20 mouse cellular contexts compared by ENCODE assay signal in genomic region chrX:104291721-104292120, GRCm38 (mm10).
DNase-seq lines count a peak whose midpoint lies in the region; ATAC-seq and TF ChIP-seq lines count a peak whose summit lies in the region.
"Had no signal": no experiment of that assay in that cellular context is flagged by ENCODE, and none has a peak within 500 bp of the region (broad histone marks: within the 10 kb centered on the region; RNA-seq: fewer than 3 reads in every experiment).

No protein-coding gene starts in this region.

- peaks cover 0 to 5% of the 10 kb centered on the region in 2 experiments; a peak in 3 of 4 replicates for H3K36me3 ChIP-seq in MEL (ENCODE audit: control insufficient read depth in 1 of 2, insufficient read depth in 2 of 2, low read length in 2 of 2)

- peaks cover 0 to 5% of the 10 kb centered on the region in 2 experiments; a peak in 2 of 4 replicates for H3K4me1 ChIP-seq in MEL (ENCODE audit: control insufficient read depth in 1 of 2, insufficient read depth in 2 of 2, low read length in 2 of 2)

- no peak overlapping the region; the same call in 1 of the 2 replicates for H3K27ac ChIP-seq in MEL (ENCODE audit: control insufficient read depth, low read depth, low read length)

- TF ChIP-seq POLR2A in MEL (IDR thresholded peaks at IDR 0.05; ENCODE audit: control insufficient read depth in 1 of 2, insufficient read depth in 1 of 2, low read depth in 1 of 2, low read length in 2 of 2, poor library complexity in 1 of 2): no peak

- H3K4me3 ChIP-seq in MEL (ENCODE audit: control insufficient read depth in 1 of 2, insufficient read depth in 1 of 2, low read depth in 2 of 2, low read length in 2 of 2): no peak overlapping the region

- DNase-seq in MEL (ENCODE audit: low read depth, low spot score): peak; percentile 12
- DNase-seq in adrenal gland, adult 8-10 months: no peak
- DNase-seq in left cerebral cortex, adult 11 months (ENCODE audit: low spot score): no peak
- DNase-seq: adrenal gland, adult 2 months; adrenal gland, postnatal 10 days; adrenal gland, postnatal 14 days; adrenal gland, postnatal 25 days; adrenal gland, postnatal 36 days; B cell, adult 2 months; cerebellum, adult 11 months; cerebellum, adult 11-12 months; cerebellum, adult 18-20 months; cerebellum, adult 2 months; cerebellum, adult 8-10 months had no signal

- H3K9ac ChIP-seq in MEL (ENCODE audit: control insufficient read depth, low read depth, low read length, poor library complexity, severe bottlenecking): no peak overlapping the region

- no peak for TF ChIP-seq RAD21 in MEL (IDR thresholded peaks at IDR 0.05; ENCODE audit: low read depth, low read length)

- ATAC-seq in megakaryocyte-erythroid progenitor cell, adult 5-6 weeks (replicated peaks; ENCODE audit: low FRiP score, low TSS enrichment, poor library complexity, severe bottlenecking): peak; percentile 61; the same call in 1 of the 2 replicates
- ATAC-seq: activated CD4-positive, CD25-positive, alpha-beta regulatory T cell, adult 4 months; CD4-positive, CD25-positive, alpha-beta regulatory T cell, adult 4 months; Patski had no signal

- no peak for TF ChIP-seq CTCF in MEL (IDR thresholded peaks at IDR 0.05 in 2 of 3, conservative IDR thresholded peaks at IDR 0.05 in 1 of 3; ENCODE audit: control insufficient read depth in 1 of 3, insufficient read depth in 1 of 3, low read depth in 2 of 3, low read length in 3 of 3, poor library complexity in 1 of 3, severe bottlenecking in 1 of 3)

- TF ChIP-seq EP300 in MEL (IDR thresholded peaks at IDR 0.05; ENCODE audit: low read depth in 1 of 2, low read length in 2 of 2): no peak; a peak in 1 of 4 replicates

- H3K27me3 ChIP-seq in MEL (ENCODE audit: control insufficient read depth in 1 of 2, insufficient read depth in 2 of 2, low read length in 2 of 2): no peaks in the 10 kb centered on the region
- H3K27me3 ChIP-seq: CH12.LX had no signal

- no peaks in the 10 kb centered on the region for H3K9me3 ChIP-seq in MEL (replicated peaks; ENCODE audit: insufficient read depth, low read length)
- H3K9me3 ChIP-seq: G1E had no signal

- H3K79me2 ChIP-seq in MEL (ENCODE audit: control insufficient read depth, insufficient read depth, low read length, poor library complexity): no peaks in the 10 kb centered on the region

TF ChIP-seq in MEL, 35 proteins besides CTCF, POLR2A, EP300 and RAD21:
- TF ChIP-seq GATA1 (IDR thresholded peaks at IDR 0.05; ENCODE audit: low read depth, low read length): peak; percentile 15; the same call in 1 of the 2 replicates
- no peak for TF ChIP-seq POLR2AphosphoS5 (IDR thresholded peaks at IDR 0.05; ENCODE audit: borderline replicate concordance, low read depth, low read length)
- no peak for TF ChIP-seq MAFK (IDR thresholded peaks at IDR 0.05; ENCODE audit: borderline replicate concordance, low read depth, low read length)
- TF ChIP-seq TCF12 (IDR thresholded peaks at IDR 0.05; ENCODE audit: low read depth, low read length): peak; percentile 57; the same call in 1 of the 2 replicates
TF ChIP-seq in MEL: peak in this region for 2.
